Mouse (Mus musculus): Measurements from ENCODE around the gene Tango6.

DNA sequence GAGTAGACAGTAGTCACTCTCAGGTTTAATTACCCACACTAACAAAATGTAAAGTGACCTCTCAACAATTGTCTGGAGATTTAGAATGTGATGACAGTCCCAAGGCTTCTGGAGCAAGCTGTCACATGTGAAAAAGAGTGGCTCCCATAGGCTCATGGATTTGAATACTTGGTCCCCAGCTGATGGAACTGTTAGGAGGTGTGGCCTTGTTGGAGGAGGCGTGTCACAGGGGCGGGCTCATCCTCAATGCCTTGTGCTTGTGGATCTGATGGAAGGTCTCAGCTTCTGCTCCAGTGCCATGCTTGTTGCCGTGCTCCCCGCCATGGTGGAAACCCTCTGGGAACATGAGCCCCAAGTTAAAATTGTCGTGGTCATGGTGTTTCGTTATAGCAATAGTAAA lies 146.1 kb downstream of the Tango6 start:
- no peak for TF ChIP-seq CEBPB (IDR thresholded peaks at IDR 0.05; ENCODE audit: insufficient read depth, poor library complexity, severe bottlenecking)
- TF ChIP-seq POLR2AphosphoS2 (IDR thresholded peaks at IDR 0.05; ENCODE audit: insufficient read length, low read depth), result no peak
- TF ChIP-seq POLR2A (IDR thresholded peaks at IDR 0.05; ENCODE audit: insufficient read length, low read depth), result no peak
- no peak for TF ChIP-seq USF1 (IDR thresholded peaks at IDR 0.05; ENCODE audit: low read depth)
